In the genomic region with DNA sequence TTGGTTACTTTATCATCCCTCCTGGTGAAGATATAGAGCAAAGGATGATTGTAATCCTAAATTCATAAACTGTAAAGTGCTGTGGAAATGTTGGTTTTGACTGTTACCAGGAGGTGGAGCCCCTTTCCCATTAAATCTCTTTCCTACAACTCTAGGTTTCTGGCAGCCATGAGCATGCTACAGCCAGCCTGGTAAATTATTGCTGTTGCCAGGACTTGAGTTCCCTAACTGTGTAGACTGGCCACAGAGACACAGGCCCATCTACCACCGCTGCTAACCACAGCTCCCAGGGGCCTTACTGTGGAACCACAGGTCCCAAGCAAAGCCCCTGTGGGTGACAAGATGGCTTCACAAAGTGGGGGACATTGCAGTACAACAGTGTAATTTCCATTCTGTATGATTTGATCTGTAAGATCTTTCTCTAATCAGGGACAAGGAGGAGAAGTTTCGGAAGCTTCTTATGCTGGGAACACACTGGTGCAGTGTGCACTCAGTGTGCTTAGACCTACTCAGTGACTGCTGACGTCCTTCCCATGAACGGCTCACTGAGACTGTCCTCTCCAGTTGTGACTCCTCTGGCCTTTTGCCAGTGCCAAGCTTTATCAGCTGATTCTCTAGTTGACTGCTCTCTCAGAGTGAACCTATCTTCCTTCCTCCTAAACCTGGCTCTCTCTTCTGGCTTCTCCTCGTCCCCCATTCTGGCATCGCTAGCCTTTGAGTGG, we compare ENCODE assay signal across 7 mouse cellular contexts. TPM values are rescaled to one million over a fixed set of nuclear protein-coding genes. Genes with fewer than 3 reads are reported as not detected.
DNase-seq lines count a peak whose midpoint lies in the region; ATAC-seq lines count a peak whose summit lies in the region.

No protein-coding gene starts in this region.

- no peak overlapping the region for H3K4me3 ChIP-seq in hindbrain, embryonic 16.5 days (ENCODE audit: low read length)
- H3K4me3 ChIP-seq in midbrain, embryonic 16.5 days (ENCODE audit: low read depth, low read length): no peak overlapping the region

- no peak overlapping the region for H3K4me2 ChIP-seq in hindbrain, embryonic 16.5 days (ENCODE audit: low read length)
- H3K4me2 ChIP-seq in midbrain, embryonic 16.5 days (ENCODE audit: low read length): no peak overlapping the region

- no peak overlapping the region for H3K27ac ChIP-seq in hindbrain, embryonic 16.5 days (ENCODE audit: low read depth, low read length)
- H3K27ac ChIP-seq in midbrain, embryonic 16.5 days (ENCODE audit: low read length): no peak overlapping the region

- peaks cover 5% of the 10 kb centered on the region; the same call in 1 of the 2 replicates for H3K4me1 ChIP-seq in hindbrain, embryonic 16.5 days (ENCODE audit: control insufficient read depth, insufficient read depth, low read depth, low read length)
- H3K4me1 ChIP-seq in midbrain, embryonic 16.5 days (ENCODE audit: control insufficient read depth, insufficient read depth, low read length): peaks cover 4% of the 10 kb centered on the region; the same call in 1 of the 2 replicates

- 82% methylated on average over 6 of the region's 6 CpGs for WGBS in hindbrain, embryonic 16.5 days
- WGBS in midbrain, embryonic 16.5 days: 79% methylated on average over 6 of the region's 6 CpGs

- peak; percentile 50 for DNase-seq in layer of hippocampus, adult 11-12 months (ENCODE audit: low spot score)
- DNase-seq in layer of hippocampus, adult 9-10 months (ENCODE audit: low spot score): no peak
- peak; percentile 56 for DNase-seq in adrenal gland, postnatal 10 days
- peak; percentile 68 to 73 for DNase-seq in cerebellum, postnatal 14 days
- no peak for DNase-seq in ovary, postnatal 36 days (ENCODE audit: low spot score)

- no peak overlapping the region for H3K9ac ChIP-seq in hindbrain, embryonic 16.5 days (ENCODE audit: low read depth, low read length)
- H3K9ac ChIP-seq in midbrain, embryonic 16.5 days (ENCODE audit: low read depth, low read length): no peak overlapping the region

- no peaks in the 10 kb centered on the region for H3K9me3 ChIP-seq in hindbrain, embryonic 16.5 days (ENCODE audit: control insufficient read depth, low read length)
- no peaks in the 10 kb centered on the region for H3K9me3 ChIP-seq in midbrain, embryonic 16.5 days (replicated peaks; ENCODE audit: control insufficient read depth, low read length, poor library complexity, severe bottlenecking)

- no peaks in the 10 kb centered on the region for H3K27me3 ChIP-seq in hindbrain, embryonic 16.5 days (replicated peaks; ENCODE audit: control insufficient read depth, insufficient read depth, low read length)
- no peaks in the 10 kb centered on the region for H3K27me3 ChIP-seq in midbrain, embryonic 16.5 days (ENCODE audit: control insufficient read depth, insufficient read depth, low read depth, low read length)

- no peaks in the 10 kb centered on the region for H3K36me3 ChIP-seq in hindbrain, embryonic 16.5 days (ENCODE audit: control insufficient read depth, insufficient read depth, low read length)
- no peaks in the 10 kb centered on the region for H3K36me3 ChIP-seq in midbrain, embryonic 16.5 days (ENCODE audit: control insufficient read depth, insufficient read depth, low read length)

- ATAC-seq in hindbrain, embryonic 16.5 days: peak; percentile 79
- ATAC-seq in midbrain, embryonic 16.5 days: peak; percentile 78

RNA-seq across cellular contexts. Expression of a gene that starts 47.6 kb away (rescaled TPM):
- 100 to 1,000 TPM; 149 to 186 TPM for total RNA-seq in adrenal gland, postnatal 10 days (2021)
- polyA plus RNA-seq in hindbrain, embryonic 16.5 days (2015; fragmentation: Nextera tagmentation; extraction: Ambion mirVana): 233 and 244 TPM in 2 replicates
- polyA plus RNA-seq in midbrain, embryonic 16.5 days (2015; fragmentation: Nextera tagmentation; extraction: Ambion mirVana): 241 and 246 TPM in 2 replicates

RNA-seq across cellular contexts. Expression of a gene that starts 47.9 kb away (rescaled TPM):
- total RNA-seq in adrenal gland, postnatal 10 days (2021): 10 to 100 TPM; 68.8 to 83.3 TPM
- 347 and 352 TPM in 2 replicates for polyA plus RNA-seq in hindbrain, embryonic 16.5 days (2015; fragmentation: Nextera tagmentation; extraction: Ambion mirVana)
- 341 and 347 TPM in 2 replicates for polyA plus RNA-seq in midbrain, embryonic 16.5 days (2015; fragmentation: Nextera tagmentation; extraction: Ambion mirVana)

Comparison
In these comparisons a context has a peak if more than half of its experiments do, and no peak if none do; other contexts are left out.
1. DNase-seq: peak in layer of hippocampus, adult 11-12 months (single experiment), adrenal gland, postnatal 10 days (single experiment) and cerebellum, postnatal 14 days (2 of 2); none in layer of hippocampus, adult 9-10 months (single experiment) and ovary, postnatal 36 days (single experiment).